Mouse (Mus musculus): ENCODE measurements around the gene Fahd1. TPM values are rescaled to one million over a fixed set of nuclear protein-coding genes. Genes with fewer than 3 reads are reported as not detected.

Fahd1 gene
- polyA plus RNA-seq, 1 experiment from 2014 or later, result 17.1 TPM

DNA sequence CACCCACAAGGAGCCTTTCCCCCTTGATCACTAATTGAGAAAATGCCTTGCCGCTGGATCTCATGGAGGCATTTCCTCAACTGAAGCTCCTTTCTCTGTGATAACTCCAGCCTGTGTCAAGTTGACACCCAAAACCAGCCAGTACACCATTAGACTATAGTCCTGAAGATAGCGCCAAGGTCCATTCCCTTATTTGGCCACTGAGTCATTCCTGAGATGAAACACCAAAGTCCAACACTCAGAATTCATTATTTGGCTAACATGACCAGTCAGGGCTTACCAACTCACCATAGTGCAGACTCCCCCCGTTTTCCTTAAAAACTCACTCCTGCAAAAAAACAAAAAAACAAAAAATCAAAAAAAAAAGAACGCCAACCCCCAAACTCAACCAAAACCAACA lies 50.7 kb downstream of the Fahd1 start:
- DNase-seq (no peak), ATAC-seq (ENCODE audit: insufficient read depth) (no peak)
- Histone ChIP-seq H3K36me3 (ENCODE audit: insufficient read depth) (no peaks in the 10 kb centered on the region), H3K4me1 (ENCODE audit: insufficient read depth) (no peaks in the 10 kb centered on the region), H3K9me3 (ENCODE audit: low read depth, low read length) (no peaks in the 10 kb centered on the region), H3K4me2 (no peak overlapping the region), H3K27ac (ENCODE audit: low read depth) (no peak overlapping the region), H3K27me3 (ENCODE audit: insufficient read depth, low read length) (peaks cover 7% of the 10 kb centered on the region), H3K9ac (no peak overlapping the region), H3K4me3 (ENCODE audit: low read depth, low read length) (no peak overlapping the region)
- no peak for TF ChIP-seq CTCF (IDR thresholded peaks at IDR 0.05; ENCODE audit: low read depth)
- 93% methylated on average over 4 of the region's 4 CpGs for WGBS

Other genes with a start within 250 kb of the Fahd1 start
- 62.2 and 66.5 TPM in 2 replicates for gene Tsc2, start 217.7 kb downstream of the Fahd1 start, polyA plus RNA-seq (2014; fragmentation: Nextera tagmentation; extraction: Ambion mirVana)
- 15.9 and 18.6 TPM in 2 replicates for gene Nthl1, start 217.7 kb downstream of the Fahd1 start, polyA plus RNA-seq (2014; fragmentation: Nextera tagmentation; extraction: Ambion mirVana)
- 67.8 and 68.3 TPM in 2 replicates for gene Slc9a3r2, start 200.0 kb downstream of the Fahd1 start, polyA plus RNA-seq (2014; fragmentation: Nextera tagmentation; extraction: Ambion mirVana)
- gene Npw, start 191.9 kb downstream of the Fahd1 start, polyA plus RNA-seq (2014; fragmentation: Nextera tagmentation; extraction: Ambion mirVana), result 0.78 and 1.0 TPM in 2 replicates
- gene Zfp598, start 180.7 kb downstream of the Fahd1 start, polyA plus RNA-seq (2014; fragmentation: Nextera tagmentation; extraction: Ambion mirVana), result 32.9 and 34.0 TPM in 2 replicates
- gene Syngr3, start 160.4 kb downstream of the Fahd1 start, polyA plus RNA-seq (2014; fragmentation: Nextera tagmentation; extraction: Ambion mirVana), result 0.83 and 1.3 TPM in 2 replicates
- 53.9 and 54.4 TPM in 2 replicates for gene Gfer, start 154.2 kb downstream of the Fahd1 start, polyA plus RNA-seq (2014; fragmentation: Nextera tagmentation; extraction: Ambion mirVana)
- 3.5 and 5.0 TPM in 2 replicates for gene Noxo1, start 154.1 kb downstream of the Fahd1 start, polyA plus RNA-seq (2014; fragmentation: Nextera tagmentation; extraction: Ambion mirVana)
- 97.9 and 112 TPM in 2 replicates for gene Tbl3, start 142.7 kb downstream of the Fahd1 start, polyA plus RNA-seq (2014; fragmentation: Nextera tagmentation; extraction: Ambion mirVana)
- 0.46 and 0.71 TPM in 2 replicates for gene Rnf151, start 132.3 kb downstream of the Fahd1 start, polyA plus RNA-seq (2014; fragmentation: Nextera tagmentation; extraction: Ambion mirVana)
- 1,798 and 1,884 TPM in 2 replicates for gene Rps2, start 132.2 kb downstream of the Fahd1 start, polyA plus RNA-seq (2014; fragmentation: Nextera tagmentation; extraction: Ambion mirVana)
- 211 and 221 TPM in 2 replicates for gene Ndufb10, start 125.9 kb downstream of the Fahd1 start, polyA plus RNA-seq (2014; fragmentation: Nextera tagmentation; extraction: Ambion mirVana)
- gene Rpl3l, start 122.5 kb downstream of the Fahd1 start, polyA plus RNA-seq (2014; fragmentation: Nextera tagmentation; extraction: Ambion mirVana), result not detected in 2 replicates
- gene Msrb1, start 113.7 kb downstream of the Fahd1 start, polyA plus RNA-seq (2014; fragmentation: Nextera tagmentation; extraction: Ambion mirVana), result 35.2 and 37.8 TPM in 2 replicates
- 2.9 and 3.3 TPM in 2 replicates for gene Hs3st6, start 97.4 kb downstream of the Fahd1 start, polyA plus RNA-seq (2014; fragmentation: Nextera tagmentation; extraction: Ambion mirVana)
- gene Meiob, start 46.1 kb downstream of the Fahd1 start, polyA plus RNA-seq (2014; fragmentation: Nextera tagmentation; extraction: Ambion mirVana), result not detected in 2 replicates
- 23.2 and 24.8 TPM in 2 replicates for gene Hagh, start 10.2 kb downstream of the Fahd1 start, polyA plus RNA-seq (2014; fragmentation: Nextera tagmentation; extraction: Ambion mirVana)
- 0.93 and 1.1 TPM in 2 replicates for gene Igfals, start 15.6 kb upstream of the Fahd1 start, polyA plus RNA-seq (2014; fragmentation: Nextera tagmentation; extraction: Ambion mirVana)
- 53.0 and 56.5 TPM in 2 replicates for gene Nubp2, start 36.0 kb upstream of the Fahd1 start, polyA plus RNA-seq (2014; fragmentation: Nextera tagmentation; extraction: Ambion mirVana)
- gene Spsb3, start 36.3 kb upstream of the Fahd1 start, polyA plus RNA-seq (2014; fragmentation: Nextera tagmentation; extraction: Ambion mirVana), result 34.8 and 37.2 TPM in 2 replicates
- gene Eme2, start 44.7 kb upstream of the Fahd1 start, polyA plus RNA-seq (2014; fragmentation: Nextera tagmentation; extraction: Ambion mirVana), result 21.2 and 23.3 TPM in 2 replicates
- 92.1 and 93.7 TPM in 2 replicates for gene Mrps34, start 44.8 kb upstream of the Fahd1 start, polyA plus RNA-seq (2014; fragmentation: Nextera tagmentation; extraction: Ambion mirVana)
- gene Nme3, start 46.1 kb upstream of the Fahd1 start, polyA plus RNA-seq (2014; fragmentation: Nextera tagmentation; extraction: Ambion mirVana), result 65.1 and 77.1 TPM in 2 replicates
- 32.1 and 34.2 TPM in 2 replicates for gene Mapk8ip3, start 86.6 kb upstream of the Fahd1 start, polyA plus RNA-seq (2014; fragmentation: Nextera tagmentation; extraction: Ambion mirVana)
- gene Jpt2, start 110.3 kb upstream of the Fahd1 start, polyA plus RNA-seq (2014; fragmentation: Nextera tagmentation; extraction: Ambion mirVana), result 140 and 142 TPM in 2 replicates
- 8.7 and 9.8 TPM in 2 replicates for gene Cramp1l, start 165.4 kb upstream of the Fahd1 start, polyA plus RNA-seq (2014; fragmentation: Nextera tagmentation; extraction: Ambion mirVana)
- 16.9 and 18.0 TPM in 2 replicates for gene Ift140, start 165.7 kb upstream of the Fahd1 start, polyA plus RNA-seq (2014; fragmentation: Nextera tagmentation; extraction: Ambion mirVana)
- 65.2 and 67.1 TPM in 2 replicates for gene Tmem204, start 233.2 kb upstream of the Fahd1 start, polyA plus RNA-seq (2014; fragmentation: Nextera tagmentation; extraction: Ambion mirVana)